Mouse (Mus musculus) v-Abl transformed pro-B cells (cell line): Measurements from ENCODE around the gene Hist1h2an.

ENCODE experiments used
- in situ Hi-C, 2 experiments: fragments of 400-800 bp; cut with MboI; formaldehyde crosslinking; loops; one replicate each; pipeline ENCODE4 v1.15.1; 2025; ENCODE audit not compliant: unreplicated experiment in 2 of 2

Gene Hist1h2an

DNA sequence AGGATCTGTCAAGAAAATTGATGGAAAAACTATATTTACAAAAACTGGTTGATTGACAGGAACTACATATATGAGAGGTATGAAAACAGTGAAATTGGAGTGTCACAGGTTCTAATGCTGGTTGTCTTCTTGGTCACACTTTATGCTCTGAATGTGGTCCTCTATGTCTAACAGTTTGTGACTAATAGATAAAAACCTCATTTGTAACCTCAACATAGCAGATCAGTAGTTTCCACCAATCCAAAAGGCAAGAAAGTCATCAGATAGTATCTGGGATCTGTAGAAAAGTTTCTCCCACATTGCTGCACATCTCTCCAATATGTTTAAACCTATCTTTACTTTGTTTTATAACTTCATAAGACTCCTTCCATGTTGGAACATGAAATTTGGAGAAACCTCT, 35.6 kb downstream of the Hist1h2an start:
- in situ Hi-C loops = loop anchor here in 1 of 2 experiments (10.0 kb wide), 1 partner anchor 1803 kb away; the partner anchor contains the start of genes Hist1h1d and Hist1h4f

GRCm38 (mm10) chr13:21750159-21751017, 36.6 kb downstream of the Hist1h2an start, which contains the start of gene Hist1h4k:
TSS of gene Hist1h4k (minus strand) at chr13:21750505.
- in situ Hi-C loops = loop anchor here in 1 of 2 experiments (10.0 kb wide), 1 partner anchor 1804 kb away; the partner anchor contains the start of genes Hist1h1d and Hist1h4f

GRCm38 (mm10) chr13:21749387-21750158, 37.4 kb downstream of the Hist1h2an start:
- in situ Hi-C loops = loop anchor here (10.0 to 25.0 kb wide), 6 partner anchors 812 to 1805 kb away; partner anchors contain the start of genes Elmo1 (in 2 of the 2), Hist1h1d (in 1 of the 2) and Hist1h4f (in 1 of the 2)

GRCm38 (mm10) chr13:21745006-21745405, 42.0 kb downstream of the Hist1h2an start:
- in situ Hi-C loops = loop anchor here (25.0 kb wide), 5 partner anchors 808 to 1658 kb away; partner anchors contain the start of gene Elmo1 (in 2 of the 2)
